Mouse (Mus musculus): ENCODE measurements around the gene Zfp46. TPM values are rescaled to one million over a fixed set of nuclear protein-coding genes. Genes with fewer than 3 reads are reported as not detected.

Zfp46 gene
- polyA plus RNA-seq, 1 experiment from 2014 or later: 43.3 TPM

Other genes with a start within 250 kb of the Zfp46 start
- gene Rpl11, start 231.3 kb upstream of the Zfp46 start, polyA plus RNA-seq (2015; fragmentation: Nextera tagmentation; extraction: Ambion mirVana): 245 and 251 TPM in 2 replicates
- 110 and 114 TPM in 2 replicates for gene Id3, start 141.2 kb upstream of the Zfp46 start, polyA plus RNA-seq (2015; fragmentation: Nextera tagmentation; extraction: Ambion mirVana)
- 1.4 and 1.6 TPM in 2 replicates for gene E2f2, start 112.3 kb upstream of the Zfp46 start, polyA plus RNA-seq (2015; fragmentation: Nextera tagmentation; extraction: Ambion mirVana)
- 4.5 and 5.1 TPM in 2 replicates for gene Asap3, start 78.3 kb upstream of the Zfp46 start, polyA plus RNA-seq (2015; fragmentation: Nextera tagmentation; extraction: Ambion mirVana)
- gene Tcea3, start 37.0 kb upstream of the Zfp46 start, polyA plus RNA-seq (2015; fragmentation: Nextera tagmentation; extraction: Ambion mirVana): 0.67 and 1.2 TPM in 2 replicates
- gene Hnrnpr, start 26.3 kb downstream of the Zfp46 start, polyA plus RNA-seq (2015; fragmentation: Nextera tagmentation; extraction: Ambion mirVana): 194 and 206 TPM in 2 replicates
- 2.8 TPM in 2 replicates for gene Htr1d, start 138.8 kb downstream of the Zfp46 start, polyA plus RNA-seq (2015; fragmentation: Nextera tagmentation; extraction: Ambion mirVana)
- 0.14 and 0.20 TPM in 2 replicates for gene 6030445D17Rik, start 177.6 kb downstream of the Zfp46 start, polyA plus RNA-seq (2015; fragmentation: Nextera tagmentation; extraction: Ambion mirVana)
- gene Luzp1, start 185.1 kb downstream of the Zfp46 start, polyA plus RNA-seq (2015; fragmentation: Nextera tagmentation; extraction: Ambion mirVana): 40.8 and 46.7 TPM in 2 replicates

Data from midbrain, embryonic 16.5 days (tissue).